Mouse (Mus musculus) embryo, embryonic 11.5 days (tissue): ENCODE measurements around the gene Akap9.
A peak's percentile ranks its signal among the peaks of the same experiment; 100 is the strongest.
"Not testable (repeated sequence)": the region's sequence is repeated elsewhere in the genome, so short reads cannot be mapped to it uniquely, and the experiment has no call there.

Experiments
- DNase-seq: peaks from one replicate; pipeline ENCODE4 v3.0.0-alpha.2; 2012; ENCODE audit warnings: low read depth, low spot score

The Akap9 gene

GRCm38 (mm10) chr5:4039351-4039750, 111.5 kb downstream of the Akap9 start:
- no peak for DNase-seq

- DNase-seq = no peak
These were observed 112.5 kb downstream of the Akap9 start for GRCm38 (mm10) chr5:4040372-4040771.

GRCm38 (mm10) chr5:4040922-4041321, 113.1 kb downstream of the Akap9 start:
- DNase-seq = no peak

GRCm38 (mm10) chr5:4060313-4060712, 132.5 kb downstream of the Akap9 start:
- DNase-seq = no peak

- no peak for DNase-seq
These were observed 138.7 kb downstream of the Akap9 start for GRCm38 (mm10) chr5:4066476-4067115.

- no peak for DNase-seq
These were observed 139.3 kb downstream of the Akap9 start for GRCm38 (mm10) chr5:4067203-4067602.

- DNase-seq = no peak
These were observed 151.2 kb downstream of the Akap9 start for GRCm38 (mm10) chr5:4079086-4079485.

GRCm38 (mm10) chr5:4080861-4081260, 153.0 kb downstream of the Akap9 start:
- no peak for DNase-seq

- DNase-seq = no peak
These were observed 153.7 kb downstream of the Akap9 start for GRCm38 (mm10) chr5:4081513-4081912.

GRCm38 (mm10) chr5:4084948-4085347, 157.1 kb downstream of the Akap9 start:
- DNase-seq = no peak

- no peak for DNase-seq
These were observed 158.5 kb downstream of the Akap9 start for GRCm38 (mm10) chr5:4086309-4086708.

GRCm38 (mm10) chr5:4088190-4088589, 160.3 kb downstream of the Akap9 start:
- DNase-seq = no peak

GRCm38 (mm10) chr5:4094471-4094870, 166.6 kb downstream of the Akap9 start:
- no peak for DNase-seq

GRCm38 (mm10) chr5:4101031-4101430, 173.2 kb downstream of the Akap9 start:
- no peak for DNase-seq

GRCm38 (mm10) chr5:4101770-4102169, 173.9 kb downstream of the Akap9 start:
- no peak for DNase-seq

GRCm38 (mm10) chr5:4103626-4104340, 175.9 kb downstream of the Akap9 start:
- DNase-seq = no peak

- peak; percentile 88 for DNase-seq
These were observed 176.6 kb downstream of the Akap9 start, which contains the start of gene Cyp51 for GRCm38 (mm10) chr5:4104341-4105040. TSS of gene Cyp51 (minus strand) at chr5:4104746.

GRCm38 (mm10) chr5:4105651-4106186, 177.9 kb downstream of the Akap9 start:
- DNase-seq = no peak

GRCm38 (mm10) chr5:4107056-4107455, 179.2 kb downstream of the Akap9 start:
- not testable (repeated sequence) for DNase-seq

GRCm38 (mm10) chr5:4112570-4113098, 184.8 kb downstream of the Akap9 start:
- DNase-seq = no peak
